7 mouse cellular contexts compared by ENCODE assay signal in genomic region chr19:42612654-42613053, GRCm38 (mm10). TPM values are rescaled to one million over a fixed set of nuclear protein-coding genes. Genes with fewer than 3 reads are reported as not detected.
DNase-seq lines count a peak whose midpoint lies in the region; ATAC-seq and TF ChIP-seq lines count a peak whose summit lies in the region.

Gene Loxl4, minus strand, starts transcription at chr19:42612813.

- no peaks in the 10 kb centered on the region for H3K36me3 ChIP-seq in ES-E14 (ENCODE audit: control insufficient read depth, insufficient read depth, low read length, poor library complexity, severe bottlenecking)
- no peaks in the 10 kb centered on the region for H3K36me3 ChIP-seq in hindbrain, embryonic 13.5 days
- H3K36me3 ChIP-seq in limb, embryonic 15.5 days, result no peaks in the 10 kb centered on the region
- no peaks in the 10 kb centered on the region for H3K36me3 ChIP-seq in midbrain, embryonic 16.5 days (ENCODE audit: control insufficient read depth, insufficient read depth, low read length)

- ATAC-seq in hindbrain, embryonic 13.5 days (ENCODE audit: low FRiP score), result no peak
- peak; percentile 61; the same call in 1 of the 2 replicates for ATAC-seq in limb, embryonic 15.5 days (ENCODE audit: insufficient number of reproducible peaks, low FRiP score, low TSS enrichment, low read depth)
- no peak for ATAC-seq in midbrain, embryonic 16.5 days

- in situ Hi-C loops in ES-E14 (cut with MboI; ENCODE audit: low sequenced_read_pairs in 2 of 2, unreplicated experiment in 2 of 2), result no loop called here

- DNase-seq in ES-E14 (ENCODE audit: low read depth, low spot score), result no peak
- DNase-seq in adrenal gland, adult 8-10 months, result peak; percentile 47
- peak; percentile 93 for DNase-seq in gastrocnemius, adult 2 months
- no peak for DNase-seq in layer of hippocampus, adult 18-20 months (ENCODE audit: low spot score in 2 of 2)

- H3K27ac ChIP-seq in ES-E14 (ENCODE audit: insufficient read depth, low read depth, low read length, poor library complexity, severe bottlenecking), result no peak within 1 kb of the TSS
- H3K27ac ChIP-seq in gastrocnemius, adult 2 months, result peak within 1 kb of the TSS; percentile 77
- H3K27ac ChIP-seq in hindbrain, embryonic 13.5 days, result no peak within 1 kb of the TSS
- H3K27ac ChIP-seq in limb, embryonic 15.5 days, result no peak within 1 kb of the TSS
- no peak within 1 kb of the TSS for H3K27ac ChIP-seq in midbrain, embryonic 16.5 days (ENCODE audit: low read length)

- peaks cover 0 to 9% of the 10 kb centered on the region in 2 experiments; a peak in 1 of 4 replicates for H3K4me1 ChIP-seq in ES-E14 (ENCODE audit: control insufficient read depth in 2 of 2, insufficient read depth in 2 of 2, low read length in 2 of 2, poor library complexity in 1 of 2)
- H3K4me1 ChIP-seq in hindbrain, embryonic 13.5 days (replicated peaks), result peaks cover 8% of the 10 kb centered on the region
- H3K4me1 ChIP-seq in limb, embryonic 15.5 days, result peaks cover 19% of the 10 kb centered on the region
- H3K4me1 ChIP-seq in midbrain, embryonic 16.5 days (ENCODE audit: control insufficient read depth, insufficient read depth, low read length), result 0 out of 2 replicates have a peak, but pooled peaks cover 2% of the 10 kb centered on the region

- WGBS in hindbrain, embryonic 13.5 days, result under 1% methylated on average over 37 of the region's 37 CpGs
- WGBS in limb, embryonic 15.5 days, result under 1% methylated on average over 37 of the region's 37 CpGs
- WGBS in midbrain, embryonic 16.5 days, result 1% methylated on average over 35 of the region's 37 CpGs

- intact Hi-C loops in gastrocnemius, adult 2 months (cut with DNase I), result no loop called here

- no peaks in the 10 kb centered on the region for H3K9me3 ChIP-seq in ES-E14 (ENCODE audit: control insufficient read depth, insufficient read depth, low read depth, low read length)
- H3K9me3 ChIP-seq in hindbrain, embryonic 13.5 days, result no peaks in the 10 kb centered on the region
- no peaks in the 10 kb centered on the region for H3K9me3 ChIP-seq in limb, embryonic 15.5 days
- no peaks in the 10 kb centered on the region for H3K9me3 ChIP-seq in midbrain, embryonic 16.5 days (replicated peaks; ENCODE audit: control insufficient read depth, low read length, poor library complexity, severe bottlenecking)

- H3K4me2 ChIP-seq in hindbrain, embryonic 13.5 days, result peak within 1 kb of the TSS; percentile 57
- H3K4me2 ChIP-seq in limb, embryonic 15.5 days, result peak within 1 kb of the TSS; percentile 82
- H3K4me2 ChIP-seq in midbrain, embryonic 16.5 days (ENCODE audit: low read length), result peak within 1 kb of the TSS; percentile 53

- peak within 1 kb of the TSS; percentile 36; the same call in 1 of the 2 replicates for H3K9ac ChIP-seq in ES-E14 (ENCODE audit: insufficient read depth, low read depth, low read length, poor library complexity, severe bottlenecking)
- H3K9ac ChIP-seq in hindbrain, embryonic 13.5 days, result no peak within 1 kb of the TSS
- H3K9ac ChIP-seq in limb, embryonic 15.5 days, result no peak within 1 kb of the TSS
- peak within 1 kb of the TSS; percentile 35; the same call in 1 of the 2 replicates for H3K9ac ChIP-seq in midbrain, embryonic 16.5 days (ENCODE audit: low read depth, low read length)

- peaks cover 32% of the 10 kb centered on the region for H3K27me3 ChIP-seq in hindbrain, embryonic 13.5 days
- peaks cover 13% of the 10 kb centered on the region for H3K27me3 ChIP-seq in limb, embryonic 15.5 days
- peaks cover 14% of the 10 kb centered on the region for H3K27me3 ChIP-seq in midbrain, embryonic 16.5 days (ENCODE audit: control insufficient read depth, insufficient read depth, low read depth, low read length)

- no peak for TF ChIP-seq CTCF in gastrocnemius, adult 2 months (IDR thresholded peaks at IDR 0.05)

- H3K4me3 ChIP-seq in ES-E14 (ENCODE audit: insufficient read depth in 1 of 2, low read depth in 1 of 2, low read length in 2 of 2, poor library complexity in 1 of 2, severe bottlenecking in 1 of 2), result peak within 1 kb of the TSS; percentile 58 to 59
- peak within 1 kb of the TSS; percentile 78 for H3K4me3 ChIP-seq in gastrocnemius, adult 2 months
- peak within 1 kb of the TSS; percentile 33 for H3K4me3 ChIP-seq in hindbrain, embryonic 13.5 days
- peak within 1 kb of the TSS; percentile 44 for H3K4me3 ChIP-seq in limb, embryonic 15.5 days
- peak within 1 kb of the TSS; percentile 28 for H3K4me3 ChIP-seq in midbrain, embryonic 16.5 days (ENCODE audit: low read depth, low read length)

TF ChIP-seq in ES-E14, 5 proteins besides CTCF, POLR2A, EP300 and RAD21:
- TF ChIP-seq CHD2 (IDR thresholded peaks at IDR 0.05; ENCODE audit: low read depth, low read length) (no peak), ZNF384 (IDR thresholded peaks at IDR 0.05; ENCODE audit: low read depth, low read length) (no peak), MAFK (IDR thresholded peaks at IDR 0.05; ENCODE audit: insufficient read depth, low read depth, low read length) (no peak), ZC3H11A (IDR thresholded peaks at IDR 0.05; ENCODE audit: borderline replicate concordance, low read depth, low read length) (no peak), HCFC1 (IDR thresholded peaks at IDR 0.05; ENCODE audit: borderline replicate concordance, insufficient read depth, low read length) (no peak)
TF ChIP-seq in ES-E14: peak in this region for 0.

RNA-seq across cellular contexts. Expression of gene Loxl4, which starts in this region (rescaled TPM):
- 3.8 and 4.5 TPM in 2 replicates for total RNA-seq in ES-E14 (2012; rRNA removed)
- 1 to 10 TPM; 1.5 to 3.1 (median 2.0) TPM for total RNA-seq in adrenal gland, adult 8-10 months (2022)
- 1 to 10 TPM; 1.5 to 3.9 TPM for total RNA-seq in gastrocnemius, adult 2 months (2021)
- polyA plus RNA-seq in hindbrain, embryonic 13.5 days (2015; fragmentation: Nextera tagmentation; extraction: Ambion mirVana), result 0.05 and 0.13 TPM in 2 replicates
- polyA plus RNA-seq in limb, embryonic 15.5 days (2015; fragmentation: Nextera tagmentation; extraction: Ambion mirVana), result 3.6 and 3.9 TPM in 2 replicates
- polyA plus RNA-seq in midbrain, embryonic 16.5 days (2015; fragmentation: Nextera tagmentation; extraction: Ambion mirVana), result 0.13 and 0.17 TPM in 2 replicates
- under 1 TPM; 0.13 to 0.17 TPM for total RNA-seq in layer of hippocampus, adult 18-20 months (2021)

Comparison
In these comparisons a context has a peak if more than half of its experiments do, and no peak if none do; other contexts are left out.
1. DNase-seq: peak in adrenal gland, adult 8-10 months (single experiment) and gastrocnemius, adult 2 months (single experiment); none in ES-E14 (single experiment) and layer of hippocampus, adult 18-20 months (0 of 2).
2. H3K4me3 ChIP-seq: peak in every context shown above with its lines; median percentile 78 in gastrocnemius, adult 2 months; 58 in ES-E14; 44 in limb, embryonic 15.5 days; 33 in hindbrain, embryonic 13.5 days; 28 in midbrain, embryonic 16.5 days.
3. H3K9ac ChIP-seq: peak in ES-E14 (single experiment) and midbrain, embryonic 16.5 days (single experiment); none in hindbrain, embryonic 13.5 days (single experiment) and limb, embryonic 15.5 days (single experiment).
4. Peak in every context shown above with its lines, with median percentiles within 50 percentile points of each other: H3K4me2 ChIP-seq.